7 mouse cellular contexts compared by ENCODE assay signal in the genomic region with DNA sequence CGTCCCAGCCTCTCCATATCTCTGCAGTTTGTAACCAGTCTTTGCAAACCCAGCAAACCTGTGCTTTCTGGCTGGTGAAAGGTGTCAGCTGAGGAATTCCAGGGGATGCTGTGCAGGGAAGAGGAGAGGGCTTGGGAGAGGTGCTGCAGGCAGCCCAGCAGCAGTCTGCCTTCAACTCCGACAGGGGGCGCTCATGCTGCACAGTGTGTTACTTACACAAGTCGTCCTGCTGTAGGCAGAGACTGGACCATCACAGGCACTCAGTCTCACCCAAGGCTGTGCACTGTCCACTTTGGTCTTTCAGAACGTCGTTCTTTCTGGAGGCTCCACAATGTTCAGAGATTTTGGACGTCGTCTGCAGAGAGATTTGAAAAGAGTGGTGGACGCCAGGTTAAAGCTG.
DNase-seq lines count a peak whose midpoint lies in the region; ATAC-seq and TF ChIP-seq lines count a peak whose summit lies in the region.

No protein-coding gene starts in this region.

- H3K4me2 ChIP-seq in neural tube, embryonic 11.5 days (ENCODE audit: low read depth) = no peak overlapping the region

- no peak for TF ChIP-seq CTCF in thymus, adult 2 months (IDR thresholded peaks at IDR 0.05; ENCODE audit: borderline replicate concordance, control insufficient read depth, extremely low read depth, insufficient read depth, low read length, poor library complexity)
- peak; percentile 66; the same call in 1 of the 2 replicates for TF ChIP-seq CTCF in embryonic fibroblast, embryonic 13.5 days (IDR thresholded peaks at IDR 0.05; ENCODE audit: borderline replicate concordance, insufficient read depth, low read length)

- H3K27ac ChIP-seq in thymus, adult 2 months (ENCODE audit: control insufficient read depth, insufficient read depth, low read length) = no peak overlapping the region
- H3K27ac ChIP-seq in embryonic fibroblast, embryonic 13.5 days (ENCODE audit: insufficient read depth, low read length) = no peak overlapping the region
- H3K27ac ChIP-seq in neural tube, embryonic 11.5 days (ENCODE audit: low read depth, low read length) = no peak overlapping the region

- peak; percentile 9 for DNase-seq in thymus, adult 2 months
- no peak for DNase-seq in thymus, adult 18-20 months
- peak; percentile 6 for DNase-seq in c-Kit-positive CD71-negative TER-119-negative erythroid progenitor cells, embryonic 14.5 days (ENCODE audit: low read depth)
- peak; percentile 44 for DNase-seq in layer of hippocampus, adult 9-11 months
- DNase-seq in neural tube, embryonic 11.5 days (ENCODE audit: low spot score) = peak; percentile 52
- DNase-seq in thymus, postnatal 25 days = peak; percentile 9

- no peak overlapping the region for H3K9ac ChIP-seq in neural tube, embryonic 11.5 days (ENCODE audit: low read length)

- TF ChIP-seq POLR2A in thymus, adult 2 months (IDR thresholded peaks at IDR 0.05; ENCODE audit: control insufficient read depth, extremely low read depth, insufficient read depth, low read length, poor library complexity) = no peak
- no peak for TF ChIP-seq POLR2A in embryonic fibroblast, embryonic 13.5 days (IDR thresholded peaks at IDR 0.05; ENCODE audit: low read depth, low read length)

- ATAC-seq in neural tube, embryonic 11.5 days (ENCODE audit: insufficient read depth, low FRiP score, low TSS enrichment) = no peak

- H3K36me3 ChIP-seq in thymus, adult 2 months (ENCODE audit: control insufficient read depth, insufficient read depth, low read length) = no peaks in the 10 kb centered on the region
- H3K36me3 ChIP-seq in neural tube, embryonic 11.5 days (ENCODE audit: control insufficient read depth, insufficient read depth, low read length) = no peaks in the 10 kb centered on the region

- no peaks in the 10 kb centered on the region for H3K9me3 ChIP-seq in neural tube, embryonic 11.5 days (ENCODE audit: control insufficient read depth, low read length)

- no peaks in the 10 kb centered on the region for H3K27me3 ChIP-seq in thymus, adult 2 months (ENCODE audit: control insufficient read depth, insufficient read depth, low read length)
- H3K27me3 ChIP-seq in neural tube, embryonic 11.5 days (ENCODE audit: control insufficient read depth, insufficient read depth, low read length) = no peaks in the 10 kb centered on the region

- 63% methylated on average over 9 of the region's 9 CpGs for WGBS in thymus, adult 2 months
- 53% methylated on average over 9 of the region's 9 CpGs for WGBS in neural tube, embryonic 11.5 days

- H3K4me3 ChIP-seq in thymus, adult 2 months (ENCODE audit: control insufficient read depth, insufficient read depth, low read length) = no peak overlapping the region
- no peak overlapping the region for H3K4me3 ChIP-seq in embryonic fibroblast, embryonic 13.5 days (ENCODE audit: insufficient read depth, low read length)
- no peak overlapping the region for H3K4me3 ChIP-seq in neural tube, embryonic 11.5 days (ENCODE audit: low read depth, low read length)

- H3K4me1 ChIP-seq in thymus, adult 2 months (replicated peaks; ENCODE audit: control insufficient read depth, insufficient read depth, low read length) = no peaks in the 10 kb centered on the region
- H3K4me1 ChIP-seq in embryonic fibroblast, embryonic 13.5 days (ENCODE audit: control insufficient read depth, insufficient read depth, low read length) = no peaks in the 10 kb centered on the region
- no peaks in the 10 kb centered on the region for H3K4me1 ChIP-seq in neural tube, embryonic 11.5 days (ENCODE audit: control insufficient read depth, insufficient read depth, low read length)

Comparison
In these comparisons a context has a peak if more than half of its experiments do, and no peak if none do; other contexts are left out.
1. DNase-seq: peak in thymus, adult 2 months (single experiment), c-Kit-positive CD71-negative TER-119-negative erythroid progenitor cells, embryonic 14.5 days (single experiment), layer of hippocampus, adult 9-11 months (single experiment), neural tube, embryonic 11.5 days (single experiment) and thymus, postnatal 25 days (single experiment); none in thymus, adult 18-20 months (0 of 2).